Mouse (Mus musculus) stomach, postnatal 0 days (tissue): ENCODE results near the gene Etv5. TPM values are rescaled to one million over a fixed set of nuclear protein-coding genes. Genes with fewer than 3 reads are reported as not detected.

Experiments used
- ATAC-seq: fragments of 200-750 bp; cut with Nextera tagmentation; 2 replicates; pipeline ENCODE4 v1.8.0; 2017; ENCODE audit not compliant: low FRiP score, low TSS enrichment
- DNase-seq: peaks from one replicate; pipeline ENCODE4 v3.0.0-alpha.2; 2016; ENCODE audit warnings: low spot score
- H3K27ac ChIP-seq: fragments of 300-500 bp; sonication (generic); replicated peaks from 2 replicates; pipeline ENCODE4 v1.5.1; 2014; ENCODE audit warnings: mild to moderate bottlenecking, control low read depth
- H3K27me3 ChIP-seq: fragments of 300-500 bp; sonication (generic); 2 replicates; pipeline ENCODE4 v1.6.1; 2014; ENCODE audit warnings: low read length; ENCODE audit not compliant: control insufficient read depth, insufficient read depth
- H3K36me3 ChIP-seq: fragments of 300-500 bp; sonication (generic); 2 replicates; pipeline ENCODE4 v1.6.1; 2014; ENCODE audit warnings: low read length, mixed read lengths; ENCODE audit not compliant: control insufficient read depth, insufficient read depth
- H3K4me1 ChIP-seq: fragments of 300-500 bp; sonication (generic); replicated peaks from 2 replicates; pipeline ENCODE4 v1.6.1; 2014; ENCODE audit warnings: antibody characterized with exemption; ENCODE audit not compliant: control insufficient read depth, insufficient read depth
- H3K4me2 ChIP-seq: fragments of 300-500 bp; sonication (generic); replicated peaks from 2 replicates; pipeline ENCODE4 v1.6.1; 2014; ENCODE audit warnings: low read depth, mild to moderate bottlenecking, control low read depth, moderate library complexity
- H3K4me3 ChIP-seq: fragments of 300-500 bp; sonication (generic); 2 replicates; pipeline ENCODE4 v1.5.1; 2014; ENCODE audit warnings: low read depth, low read length, control low read depth
- H3K9ac ChIP-seq: fragments of 300-500 bp; sonication (generic); 2 replicates; pipeline ENCODE4 v1.6.1; 2014; ENCODE audit warnings: mild to moderate bottlenecking, low read length, control low read depth, mixed read lengths
- H3K9me3 ChIP-seq: fragments of 300-500 bp; sonication (generic); 2 replicates; pipeline ENCODE4 v1.6.1; 2016; ENCODE audit warnings: low read length; ENCODE audit not compliant: control insufficient read depth
- CTCF ChIP-seq: IDR thresholded peaks from 2 replicates; pipeline ENCODE4 v1.5.1; 2016; ENCODE audit warnings: antibody characterized with exemption, low read depth, mild to moderate bottlenecking, moderate library complexity
- EP300 ChIP-seq: optimal IDR thresholded peaks from 2 replicates; pipeline ENCODE3; 2016; ENCODE audit warnings: antibody characterized with exemption
- WGBS: fragments of 180-500 bp; shearing (Covaris S2); extraction: QIAGEN DNeasy Blood & Tissue Kit; methylation state at CpG from one replicate; pipeline ENCODE4 v1.1.7; 2014; 5-methylcytosine and 5-hydroxymethylcytosine counted together
- polyA plus RNA-seq: library from polyadenylated mRNA; unstranded; fragments of >200 nt; fragmentation: Nextera tagmentation; extraction: Ambion mirVana; gene quantifications from 2 replicates; pipeline ENCODE4 v1.2.1, GENCODE M21; 2015

Etv5 gene
- polyA plus RNA-seq, 1 experiment from 2014 or later, result 6.0 TPM

GRCm38 (mm10) chr16:22434530-22434929, 5.0 kb downstream of the Etv5 start:
- DNase-seq (no peak), ATAC-seq (no peak)
- WGBS, result 66% methylated on average over 5 of the region's 5 CpGs
- Histone ChIP-seq H3K4me2 (no peak overlapping the region), H3K4me3 (no peak overlapping the region), H3K36me3 (no peaks in the 10 kb centered on the region), H3K27me3 (no peaks in the 10 kb centered on the region), H3K4me1 (no peaks in the 10 kb centered on the region; the same call in 1 of the 2 replicates), H3K27ac (no peak overlapping the region), H3K9ac (no peak overlapping the region), H3K9me3 (no peaks in the 10 kb centered on the region)
- TF ChIP-seq EP300 (no peak), CTCF (no peak)

GRCm38 (mm10) chr16:22433944-22434343, 5.6 kb downstream of the Etv5 start:
- H3K4me1 ChIP-seq, result no peaks in the 10 kb centered on the region; the same call in 1 of the 2 replicates
- H3K36me3 ChIP-seq, result no peaks in the 10 kb centered on the region
- no peak overlapping the region for H3K27ac ChIP-seq
- H3K9ac ChIP-seq, result no peak overlapping the region
- 29% methylated on average over 12 of the region's 12 CpGs for WGBS
- H3K4me2 ChIP-seq, result no peak overlapping the region
- no peaks in the 10 kb centered on the region for H3K9me3 ChIP-seq
- H3K27me3 ChIP-seq, result no peaks in the 10 kb centered on the region
- no peak for ATAC-seq
- no peak overlapping the region for H3K4me3 ChIP-seq
- DNase-seq, result no peak
- TF ChIP-seq CTCF (no peak), EP300 (no peak)

GRCm38 (mm10) chr16:22431773-22432172, 7.7 kb downstream of the Etv5 start:
- Histone ChIP-seq H3K4me2 (no peak overlapping the region), H3K27ac (no peak overlapping the region), H3K27me3 (no peaks in the 10 kb centered on the region), H3K36me3 (no peaks in the 10 kb centered on the region), H3K9me3 (no peaks in the 10 kb centered on the region), H3K9ac (no peak overlapping the region), H3K4me3 (no peak overlapping the region), H3K4me1 (no peaks in the 10 kb centered on the region; the same call in 1 of the 2 replicates)
- WGBS, result 86% methylated on average over 12 of the region's 12 CpGs
- TF ChIP-seq CTCF (no peak), EP300 (no peak)
- DNase-seq, result no peak
- no peak for ATAC-seq

GRCm38 (mm10) chr16:22431335-22431734, 8.2 kb downstream of the Etv5 start:
- DNase-seq, result no peak
- 88% methylated on average over 2 of the region's 2 CpGs for WGBS

GRCm38 (mm10) chr16:22430211-22430951, 9.1 kb downstream of the Etv5 start:
- Histone ChIP-seq H3K27me3 (no peaks in the 10 kb centered on the region), H3K27ac (no peak overlapping the region), H3K9me3 (no peaks in the 10 kb centered on the region), H3K4me2 (no peak overlapping the region), H3K4me3 (no peak overlapping the region), H3K36me3 (no peaks in the 10 kb centered on the region), H3K4me1 (no peaks in the 10 kb centered on the region; the same call in 1 of the 2 replicates), H3K9ac (no peak overlapping the region)
- TF ChIP-seq EP300, result no peak
- TF ChIP-seq CTCF, result no peak
- ATAC-seq (no peak), DNase-seq (no peak)
- WGBS, result 56% methylated on average over 16 of the region's 16 CpGs

More at GRCm38 (mm10) chr16:22431335-22431734, 8.2 kb downstream of the Etv5 start:
- no peak overlapping the region for H3K4me2 ChIP-seq
- no peaks in the 10 kb centered on the region; the same call in 1 of the 2 replicates for H3K4me1 ChIP-seq
- no peak overlapping the region for H3K27ac ChIP-seq
- no peak for TF ChIP-seq CTCF
- no peak for TF ChIP-seq EP300
- H3K4me3 ChIP-seq, result no peak overlapping the region
- ATAC-seq, result no peak
- no peak overlapping the region for H3K9ac ChIP-seq
- H3K27me3 ChIP-seq, result no peaks in the 10 kb centered on the region
- no peaks in the 10 kb centered on the region for H3K9me3 ChIP-seq
- no peaks in the 10 kb centered on the region for H3K36me3 ChIP-seq

- no peak for TF ChIP-seq CTCF
- no peak for TF ChIP-seq EP300
- H3K9me3 ChIP-seq, result no peaks in the 10 kb centered on the region
- H3K4me2 ChIP-seq, result peak overlapping the region; percentile 40
- H3K9ac ChIP-seq, result no peak overlapping the region; the same call in 1 of the 2 replicates
- no peak overlapping the region for H3K4me3 ChIP-seq
- ATAC-seq, result peak; percentile 1; the same call in 1 of the 2 replicates
- H3K4me1 ChIP-seq, result no peaks in the 10 kb centered on the region; the same call in 1 of the 2 replicates
- DNase-seq, result no peak
- H3K36me3 ChIP-seq, result no peaks in the 10 kb centered on the region
- H3K27me3 ChIP-seq, result no peaks in the 10 kb centered on the region
- 14% methylated on average over 8 of the region's 8 CpGs for WGBS
- H3K27ac ChIP-seq, result peak overlapping the region; percentile 67
Observed at GRCm38 (mm10) chr16:22429377-22429776, 10.1 kb downstream of the Etv5 start.
